Mouse (Mus musculus): Measurements from ENCODE around the gene Serping1.

GRCm38 (mm10) chr2:84793154-84793553, 17.9 kb upstream of the Serping1 start:
- TF ChIP-seq CTCF (IDR thresholded peaks at IDR 0.05; ENCODE audit: control insufficient read depth, insufficient read depth, insufficient read length) (no peak), USF1 (IDR thresholded peaks at IDR 0.05; ENCODE audit: low read depth) (no peak), FOSL1 (IDR thresholded peaks at IDR 0.05; ENCODE audit: insufficient read depth, low read length, poor library complexity, severe bottlenecking) (no peak), MYOD1 (IDR thresholded peaks at IDR 0.05; ENCODE audit: control insufficient read depth, insufficient read length, low read depth) (no peak), CEBPB (IDR thresholded peaks at IDR 0.05; ENCODE audit: low read depth) (no peak), MYOG (IDR thresholded peaks at IDR 0.05; ENCODE audit: control insufficient read depth, extremely low read depth, insufficient read length) (no peak), MAX (IDR thresholded peaks at IDR 0.05) (no peak)
